In the genomic region with DNA sequence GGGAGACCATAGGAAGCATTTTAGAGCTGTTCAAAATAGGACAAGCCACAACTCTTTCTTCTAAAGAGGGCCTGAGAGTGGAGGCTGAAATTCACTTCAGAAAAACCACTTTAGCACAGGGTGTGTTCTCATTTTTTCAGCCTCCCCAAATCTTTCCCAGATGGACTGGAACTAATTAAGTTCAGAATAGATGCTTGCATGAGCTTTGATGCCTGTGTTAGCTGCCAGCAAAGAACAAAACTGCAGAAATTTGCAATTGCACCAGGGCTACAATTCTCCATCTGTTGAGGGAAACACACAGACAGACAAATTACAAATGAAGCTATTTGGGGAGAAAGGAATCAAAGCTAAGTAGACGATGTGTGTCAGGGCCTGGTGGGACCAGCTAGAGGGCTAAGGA, we compare ENCODE assay signal across 13 mouse cellular contexts. TPM values are rescaled to one million over a fixed set of nuclear protein-coding genes. Genes with fewer than 3 reads are reported as not detected.
DNase-seq lines count a peak whose midpoint lies in the region; ATAC-seq lines count a peak whose summit lies in the region.
"Had no signal": no experiment of that assay in that cellular context is flagged by ENCODE, and none has a peak within 500 bp of the region (broad histone marks: within the 10 kb centered on the region; RNA-seq: fewer than 3 reads in every experiment).

No protein-coding gene starts in this region.

- no peak overlapping the region for H3K4me3 ChIP-seq in embryonic facial prominence, embryonic 10.5 days
- H3K4me3 ChIP-seq: hindbrain, embryonic 15.5 days had no signal

- WGBS in embryonic facial prominence, embryonic 10.5 days: 39% methylated on average over 1 of the region's 1 CpGs

- peak; percentile 73 for DNase-seq in layer of hippocampus, adult 11-12 months (ENCODE audit: low spot score)
- DNase-seq in layer of hippocampus, postnatal 25 days (ENCODE audit: extremely low spot score in 1 of 2, low spot score in 1 of 2): no peak
- peak; percentile 9 for DNase-seq in embryonic facial prominence, embryonic 10.5 days (ENCODE audit: low spot score)
- DNase-seq in frontal cortex, postnatal 36 days (ENCODE audit: low spot score in 2 of 2): peak; percentile 47 to 76
- DNase-seq in left cerebral cortex, postnatal 36 days (ENCODE audit: low spot score in 2 of 2): peak; percentile 35 to 54
- DNase-seq in kidney, adult 9 months: no peak
- DNase-seq: kidney, postnatal 36 days; thymus, adult 18-20 months had no signal

- H3K27me3 ChIP-seq in embryonic facial prominence, embryonic 10.5 days (replicated peaks; ENCODE audit: low read depth, poor library complexity, severe bottlenecking): no peaks in the 10 kb centered on the region
- H3K27me3 ChIP-seq: hindbrain, embryonic 15.5 days had no signal

- no peak for ATAC-seq in activated CD4-positive, CD25-positive, alpha-beta regulatory T cell, adult 4 months

- no peaks in the 10 kb centered on the region for H3K36me3 ChIP-seq in embryonic facial prominence, embryonic 10.5 days (replicated peaks)
- H3K36me3 ChIP-seq: hindbrain, embryonic 15.5 days had no signal

- intact Hi-C loops in left cerebral cortex, postnatal 36 days (cut with DNase I): no loop called here

- no peak overlapping the region for H3K27ac ChIP-seq in embryonic facial prominence, embryonic 10.5 days (replicated peaks)
- H3K27ac ChIP-seq: hindbrain, embryonic 15.5 days had no signal

- no peaks in the 10 kb centered on the region for H3K9me3 ChIP-seq in embryonic facial prominence, embryonic 10.5 days
- H3K9me3 ChIP-seq: hindbrain, embryonic 15.5 days had no signal

- H3K4me1 ChIP-seq in embryonic facial prominence, embryonic 10.5 days: peaks cover 4% of the 10 kb centered on the region; the same call in 1 of the 2 replicates
- H3K4me1 ChIP-seq: hindbrain, embryonic 15.5 days had no signal

RNA-seq across cellular contexts. Expression of gene Olfr76, which starts 20.4 kb away (rescaled TPM):
- total RNA-seq in layer of hippocampus, postnatal 25 days (2021): not detected
- polyA plus RNA-seq in embryonic facial prominence, embryonic 10.5 days (2016; fragmentation: Nextera tagmentation; extraction: Ambion mirVana): not detected in 2 replicates
- not detected for total RNA-seq in left cerebral cortex, postnatal 36 days (2021)
- polyA plus RNA-seq in activated CD4-positive, CD25-positive, alpha-beta regulatory T cell, adult 4 months (2017; shearing (Covaris generic)): not detected
- total RNA-seq: heart, adult 8-10 months had no signal
- polyA plus RNA-seq: hindbrain, embryonic 15.5 days; liver, embryonic 16.5 days; small intestine, adult 2 months had no signal

RNA-seq across cellular contexts. Expression of gene Olfr1555-ps1, which starts 26.6 kb away (rescaled TPM):
- total RNA-seq in layer of hippocampus, postnatal 25 days (2021): not detected
- polyA plus RNA-seq in embryonic facial prominence, embryonic 10.5 days (2016; fragmentation: Nextera tagmentation; extraction: Ambion mirVana): not detected in 2 replicates
- not detected for total RNA-seq in left cerebral cortex, postnatal 36 days (2021)
- under 1 TPM in 1 of 2 experiments, not detected in 1; 0.16 TPM for polyA plus RNA-seq in activated CD4-positive, CD25-positive, alpha-beta regulatory T cell, adult 4 months (2017; shearing (Covaris generic))
- total RNA-seq: heart, adult 8-10 months had no signal
- polyA plus RNA-seq: hindbrain, embryonic 15.5 days; liver, embryonic 16.5 days; small intestine, adult 2 months had no signal

RNA-seq across cellular contexts. Expression of gene Olfr1428, which starts 27.7 kb away (rescaled TPM):
- not detected for total RNA-seq in layer of hippocampus, postnatal 25 days (2021)
- polyA plus RNA-seq in embryonic facial prominence, embryonic 10.5 days (2016; fragmentation: Nextera tagmentation; extraction: Ambion mirVana): not detected in 2 replicates
- total RNA-seq in left cerebral cortex, postnatal 36 days (2021): not detected
- polyA plus RNA-seq in activated CD4-positive, CD25-positive, alpha-beta regulatory T cell, adult 4 months (2017; shearing (Covaris generic)): not detected
- total RNA-seq: heart, adult 8-10 months had no signal
- polyA plus RNA-seq: hindbrain, embryonic 15.5 days; liver, embryonic 16.5 days; small intestine, adult 2 months had no signal

RNA-seq across cellular contexts. Expression of gene Olfr1427, which starts 40.2 kb away (rescaled TPM):
- not detected for total RNA-seq in layer of hippocampus, postnatal 25 days (2021)
- not detected in 2 replicates for polyA plus RNA-seq in embryonic facial prominence, embryonic 10.5 days (2016; fragmentation: Nextera tagmentation; extraction: Ambion mirVana)
- total RNA-seq in left cerebral cortex, postnatal 36 days (2021): not detected
- polyA plus RNA-seq in activated CD4-positive, CD25-positive, alpha-beta regulatory T cell, adult 4 months (2017; shearing (Covaris generic)): not detected
- total RNA-seq: heart, adult 8-10 months had no signal
- polyA plus RNA-seq: hindbrain, embryonic 15.5 days; liver, embryonic 16.5 days; small intestine, adult 2 months had no signal

RNA-seq across cellular contexts. Expression of gene Olfr1426, which starts 51.5 kb away (rescaled TPM):
- total RNA-seq in layer of hippocampus, postnatal 25 days (2021): not detected
- polyA plus RNA-seq in embryonic facial prominence, embryonic 10.5 days (2016; fragmentation: Nextera tagmentation; extraction: Ambion mirVana): not detected in 2 replicates
- total RNA-seq in left cerebral cortex, postnatal 36 days (2021): not detected
- not detected for polyA plus RNA-seq in activated CD4-positive, CD25-positive, alpha-beta regulatory T cell, adult 4 months (2017; shearing (Covaris generic))
- total RNA-seq: heart, adult 8-10 months had no signal
- polyA plus RNA-seq: hindbrain, embryonic 15.5 days; liver, embryonic 16.5 days; small intestine, adult 2 months had no signal

Comparison
In these comparisons a context has a peak if more than half of its experiments do, and no peak if none do; other contexts are left out.
1. DNase-seq: peak in layer of hippocampus, adult 11-12 months (single experiment), embryonic facial prominence, embryonic 10.5 days (single experiment), frontal cortex, postnatal 36 days (2 of 2) and left cerebral cortex, postnatal 36 days (2 of 2); none in layer of hippocampus, postnatal 25 days (0 of 2) and kidney, adult 9 months (single experiment).